Mouse (Mus musculus): ENCODE measurements around the gene G6pc2. TPM values are rescaled to one million over a fixed set of nuclear protein-coding genes. Genes with fewer than 3 reads are reported as not detected.

Gene G6pc2
- not detected for total RNA-seq (2021)
- long read RNA-seq, experiment 1, result 0 reads
- long read RNA-seq, experiment 2, result 0 reads

DNA sequence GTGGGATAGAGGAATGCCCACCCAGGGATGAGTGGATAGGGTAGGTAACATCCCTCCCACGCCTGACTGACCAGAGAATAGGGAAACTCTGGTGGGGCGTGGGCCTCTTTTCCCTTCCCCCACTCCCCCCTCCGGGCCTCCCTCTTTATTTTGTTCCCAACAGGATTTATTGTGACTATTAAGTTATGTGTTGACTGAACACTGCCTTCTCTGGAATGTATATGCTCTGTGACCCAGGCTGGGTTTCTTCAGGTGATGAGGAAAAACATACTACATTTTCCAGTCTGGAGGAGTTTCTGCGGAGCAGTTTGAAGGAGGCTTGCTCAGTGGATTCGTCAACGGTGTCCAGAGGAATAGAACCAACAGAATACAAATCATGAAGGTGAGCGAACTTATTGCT is at the start of gene G6pc2:
G6pc2 (plus strand) TSS at position 301 of the 400 bp plus-strand sequence.
- DNase-seq (ENCODE audit: low spot score in 2 of 2), result no peak
- intact Hi-C loops (cut with DNase I), result no loop called here

DNA sequence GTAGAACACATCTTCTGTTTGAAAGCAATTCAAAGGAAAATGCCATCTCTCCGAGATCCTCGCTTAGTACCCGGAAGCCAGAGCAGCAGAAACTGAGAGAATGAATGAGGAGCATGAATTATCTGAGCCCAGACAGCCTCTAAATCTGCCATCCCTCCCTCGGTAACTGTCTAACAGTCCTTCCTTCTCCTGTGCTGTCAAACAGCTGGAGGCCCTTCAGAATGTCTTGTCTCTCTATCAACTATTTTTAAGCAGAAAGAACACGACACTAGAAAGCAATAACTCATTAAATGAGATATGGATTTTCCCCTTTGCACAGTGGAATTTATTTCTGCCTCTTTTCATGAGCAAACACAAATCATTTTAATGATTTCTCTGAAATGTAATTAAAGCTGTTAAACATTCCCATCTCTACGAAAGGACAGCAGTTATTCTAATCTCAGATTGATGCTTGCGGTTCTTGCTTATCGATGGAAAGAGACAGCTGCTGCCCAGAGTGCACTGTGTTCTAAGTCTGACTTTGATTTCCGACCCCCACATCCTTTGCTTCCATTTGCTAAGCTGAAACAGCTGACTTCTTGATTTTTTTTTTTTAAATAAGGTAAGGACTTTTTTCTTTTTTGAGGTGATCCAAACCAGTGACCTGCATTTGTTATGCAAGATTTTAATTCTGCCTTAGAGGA is 40.3 kb upstream of the G6pc2 start:
- intact Hi-C loops (cut with DNase I), result no loop called here
- DNase-seq (ENCODE audit: low spot score in 2 of 2), result no peak

DNA sequence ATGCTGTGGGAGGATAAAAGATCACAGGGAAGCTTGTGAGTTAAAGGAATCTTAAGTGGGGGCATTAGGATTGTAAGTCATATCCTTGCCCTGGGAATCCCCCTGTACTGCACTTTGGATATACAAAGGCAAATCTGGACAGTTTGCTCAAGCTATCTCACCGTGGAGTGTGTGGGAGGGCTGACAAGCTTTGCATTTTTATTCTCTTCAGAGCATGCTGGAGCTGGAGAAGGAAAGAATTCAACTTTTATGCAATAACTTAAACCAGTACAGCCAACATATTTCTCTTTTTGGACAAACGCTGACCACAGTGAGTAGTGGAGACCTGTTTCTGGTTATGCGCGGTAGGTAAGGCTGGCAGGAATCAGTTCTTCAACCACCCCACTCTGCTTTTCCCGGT is 35.6 kb upstream of the G6pc2 start:
- DNase-seq (ENCODE audit: low spot score in 2 of 2), result peak; percentile 30 to 38
- intact Hi-C loops (cut with DNase I), result no loop called here

DNA sequence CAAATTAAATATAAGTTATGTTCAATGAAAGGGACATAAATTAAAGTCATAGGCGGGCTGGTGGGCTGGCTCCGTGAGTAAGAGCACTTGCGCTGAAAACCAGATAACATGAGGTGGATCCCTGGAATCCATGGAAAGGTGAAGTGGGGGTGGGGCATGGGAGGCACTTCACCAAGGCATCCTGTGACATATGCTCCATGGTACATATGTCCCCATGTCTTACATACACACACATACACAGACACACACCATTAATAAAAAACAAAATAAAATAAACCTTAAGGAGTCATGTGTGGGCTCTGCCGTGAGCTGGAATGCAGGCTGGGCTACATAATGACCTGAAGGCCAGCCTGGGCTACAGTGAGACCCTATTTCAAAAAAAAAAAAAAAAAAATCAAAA is 31.2 kb upstream of the G6pc2 start:
- intact Hi-C loops (cut with DNase I), result no loop called here

DNA sequence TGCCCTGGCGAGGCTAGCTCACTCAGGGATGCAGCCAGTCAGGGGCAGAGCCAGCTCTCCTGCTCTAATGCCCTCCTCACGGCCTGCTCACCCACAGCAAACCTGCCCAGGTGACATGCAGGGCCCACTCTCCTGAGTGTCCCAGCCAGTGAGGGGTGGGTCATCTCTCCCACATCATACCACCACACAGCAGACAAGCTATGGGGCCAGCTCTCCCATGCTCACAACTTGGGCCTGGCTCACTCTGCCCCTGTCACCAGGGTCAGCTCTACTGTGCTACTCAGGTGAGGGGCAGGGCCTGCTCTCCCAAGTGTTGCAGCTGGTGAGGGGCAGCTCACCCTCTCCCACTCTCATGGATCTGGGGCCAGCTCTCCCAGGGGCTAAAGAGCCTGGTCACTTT is 22.9 kb upstream of the G6pc2 start:
- intact Hi-C loops (cut with DNase I), result no loop called here
- no peak for DNase-seq (ENCODE audit: low spot score in 2 of 2)

More for the DNA sequence above, 31.2 kb upstream of the G6pc2 start:
- no peak for DNase-seq (ENCODE audit: low spot score in 2 of 2)

DNA sequence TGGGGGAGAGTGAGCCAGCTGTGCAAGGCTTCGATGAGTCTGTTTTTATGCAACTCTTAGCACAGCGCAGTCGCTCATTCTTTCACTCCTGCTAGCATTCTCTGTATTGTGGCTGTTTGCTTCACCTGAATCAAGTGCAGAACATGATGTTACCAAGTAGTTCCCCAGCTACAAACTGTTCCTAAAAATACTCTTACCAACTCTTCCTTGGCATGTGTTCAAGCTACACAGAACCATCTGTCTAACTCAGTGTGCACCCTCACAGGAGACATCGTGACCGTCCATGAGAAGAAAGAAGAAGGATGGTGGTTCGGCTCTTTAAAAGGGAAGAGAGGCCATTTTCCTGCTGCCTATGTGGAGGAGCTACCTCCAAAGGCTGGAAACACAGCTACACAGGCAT is 22.1 kb upstream of the G6pc2 start:
- DNase-seq (ENCODE audit: low spot score in 2 of 2), result peak; percentile 51 to 87
- intact Hi-C loops (cut with DNase I), result no loop called here

DNA sequence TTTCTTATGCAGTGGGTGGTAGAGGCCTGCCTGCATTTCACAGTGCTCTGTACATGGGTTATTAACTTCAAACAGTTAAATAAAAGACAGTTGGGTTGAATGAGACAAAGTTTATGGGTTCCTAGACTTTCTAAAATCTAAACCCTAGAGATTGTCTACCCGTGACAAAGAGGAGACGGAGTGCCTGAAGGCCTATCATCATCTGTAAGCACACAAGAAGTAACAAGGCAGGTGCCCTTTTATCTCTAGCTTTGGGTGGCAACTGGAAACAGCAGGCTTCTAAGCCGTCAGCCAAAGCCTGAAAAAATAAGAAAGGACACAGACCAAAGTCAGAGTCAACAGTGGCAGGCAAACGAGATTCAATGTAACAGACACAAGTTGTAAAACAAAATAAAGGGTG is 21.7 kb upstream of the G6pc2 start:
- intact Hi-C loops (cut with DNase I), result no loop called here
- DNase-seq (ENCODE audit: low spot score in 2 of 2), result no peak

DNA sequence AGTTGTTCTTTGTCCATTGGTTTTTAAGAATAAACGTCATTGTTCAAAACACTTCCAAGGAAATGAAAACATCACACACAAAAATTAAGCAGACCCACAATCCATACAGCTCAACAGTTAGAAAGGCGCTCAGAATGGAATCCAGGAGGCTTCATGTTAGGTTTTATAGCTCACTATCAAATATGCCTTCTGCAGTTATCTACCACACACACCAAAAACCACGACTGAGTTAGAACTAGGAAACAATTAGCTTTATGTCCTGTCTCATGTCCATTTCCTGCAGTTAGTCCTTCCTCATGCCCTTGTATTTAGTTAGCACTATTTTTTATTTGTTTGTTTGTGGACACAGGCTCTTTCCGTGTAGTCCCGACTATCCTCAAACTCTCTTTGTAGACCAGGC is 19.8 kb upstream of the G6pc2 start:
- DNase-seq (ENCODE audit: low spot score in 2 of 2), result no peak

DNA sequence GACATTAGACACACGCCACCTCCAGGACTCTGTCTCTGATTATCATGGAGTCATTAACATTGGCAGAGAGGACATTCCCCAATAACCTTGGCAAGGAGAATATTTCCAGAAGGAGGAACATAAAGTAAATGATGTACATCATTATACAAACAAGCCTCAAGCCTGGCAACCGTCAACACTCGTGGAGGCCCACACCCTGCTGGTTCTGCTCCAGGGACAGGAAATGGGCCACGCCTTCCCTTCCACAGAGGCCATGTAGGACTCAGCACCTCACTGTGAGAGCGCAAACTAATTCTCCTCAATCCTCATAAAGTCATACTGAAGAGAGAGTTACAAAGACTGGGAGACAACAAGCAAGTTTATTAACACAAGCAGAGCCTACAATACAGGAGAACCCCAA is 17.3 kb upstream of the G6pc2 start:
- no peak for DNase-seq (ENCODE audit: low spot score in 2 of 2)
- intact Hi-C loops (cut with DNase I), result no loop called here

More for the DNA sequence above, 19.8 kb upstream of the G6pc2 start:
- intact Hi-C loops (cut with DNase I), result no loop called here

DNA sequence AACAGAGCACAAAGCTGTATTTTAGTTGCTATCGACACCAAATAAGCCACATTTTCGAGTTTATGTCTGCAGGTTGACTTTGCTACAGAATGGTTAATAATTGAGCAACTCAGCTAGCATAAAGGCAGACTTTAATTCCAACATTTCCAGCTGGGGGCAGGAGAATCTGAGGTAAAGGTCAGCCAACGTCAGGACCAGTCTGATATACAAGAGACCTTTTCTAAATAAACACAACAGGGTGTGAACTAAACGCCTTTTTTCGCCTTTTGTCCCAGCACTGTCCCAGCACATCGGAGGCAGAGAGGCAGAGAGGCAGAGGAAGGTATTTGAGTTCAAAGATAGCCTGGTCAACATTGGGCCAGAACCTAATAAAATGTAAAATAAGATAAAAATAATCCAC is 5.7 kb upstream of the G6pc2 start:
- intact Hi-C loops (cut with DNase I), result no loop called here
- DNase-seq (ENCODE audit: low spot score in 2 of 2), result no peak

DNA sequence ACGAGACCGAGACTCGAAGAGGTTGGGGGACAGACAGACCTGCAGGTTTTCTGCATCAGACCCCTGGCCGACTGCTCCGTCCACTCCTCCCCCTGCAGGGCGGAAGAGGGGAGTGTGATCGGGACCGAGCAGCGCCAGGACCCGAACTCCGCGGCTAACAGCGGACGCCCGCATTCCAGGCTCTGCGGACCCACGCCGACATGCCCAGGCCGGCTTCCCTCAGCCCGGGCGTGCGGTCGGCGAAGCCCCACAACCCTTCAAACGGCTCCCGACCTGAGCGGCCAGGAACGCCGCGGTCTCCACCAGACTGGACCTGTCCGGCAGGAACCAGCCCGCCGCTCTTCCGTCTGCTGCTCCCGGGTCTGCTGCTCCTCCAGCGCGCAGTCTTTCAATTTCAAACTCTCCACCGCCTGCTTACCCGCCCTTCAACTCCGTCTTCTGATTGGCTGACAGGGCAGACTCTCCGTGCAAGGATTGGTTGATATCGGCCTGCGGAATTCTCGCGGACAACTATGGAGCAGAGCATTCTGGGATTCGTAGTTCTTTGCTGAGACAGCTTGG is 5.0 kb upstream of the G6pc2 start, which contains the start of gene Spc25:
Spc25 (minus strand) TSS at position 404 of the 561 bp plus-strand sequence.
- intact Hi-C loops (cut with DNase I), result no loop called here
- DNase-seq (ENCODE audit: low spot score in 2 of 2), result peak; percentile 92 to 95

DNA sequence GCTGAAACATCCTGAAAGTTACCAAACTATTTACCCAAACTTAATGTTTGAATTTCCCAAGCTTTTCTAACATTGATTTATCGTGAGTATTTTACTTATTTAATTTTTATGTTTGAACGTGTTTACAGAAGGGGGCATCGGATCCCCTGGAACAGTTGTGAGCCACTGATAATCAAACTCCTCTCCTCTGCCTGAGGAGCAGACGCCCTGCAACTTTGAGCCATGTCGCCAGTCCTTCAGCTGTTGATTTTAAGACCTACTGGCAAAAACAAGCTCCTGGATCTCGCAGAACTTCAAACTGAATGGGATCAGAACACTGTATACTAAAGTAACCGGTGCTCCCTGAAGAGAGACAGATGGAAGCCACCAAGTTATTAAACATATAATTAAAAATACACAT is 4.3 kb upstream of the G6pc2 start:
- intact Hi-C loops (cut with DNase I), result no loop called here

DNA sequence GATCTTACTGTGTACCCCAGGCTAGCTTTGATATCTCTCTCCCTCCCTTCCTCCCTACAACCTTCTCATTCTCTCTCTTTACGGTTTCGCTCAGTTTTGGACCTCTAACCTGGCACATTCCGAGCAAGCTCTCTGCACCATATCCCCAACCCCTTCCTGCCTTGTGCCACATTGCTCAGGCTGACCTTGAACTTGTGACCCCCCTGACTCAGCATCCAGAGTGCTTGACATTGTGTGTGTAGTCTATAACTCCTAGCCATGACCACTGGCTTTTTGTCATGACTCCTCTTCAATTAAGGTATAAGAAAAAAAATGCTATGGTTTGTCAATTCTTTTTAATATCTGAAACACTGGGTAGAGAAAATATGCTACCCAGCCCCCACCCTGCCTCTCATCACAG is 1.2 kb upstream of the G6pc2 start:
- no peak for DNase-seq (ENCODE audit: low spot score in 2 of 2)
- intact Hi-C loops (cut with DNase I), result no loop called here

More for the DNA sequence above, 4.3 kb upstream of the G6pc2 start:
- no peak for DNase-seq (ENCODE audit: low spot score in 2 of 2)

DNA sequence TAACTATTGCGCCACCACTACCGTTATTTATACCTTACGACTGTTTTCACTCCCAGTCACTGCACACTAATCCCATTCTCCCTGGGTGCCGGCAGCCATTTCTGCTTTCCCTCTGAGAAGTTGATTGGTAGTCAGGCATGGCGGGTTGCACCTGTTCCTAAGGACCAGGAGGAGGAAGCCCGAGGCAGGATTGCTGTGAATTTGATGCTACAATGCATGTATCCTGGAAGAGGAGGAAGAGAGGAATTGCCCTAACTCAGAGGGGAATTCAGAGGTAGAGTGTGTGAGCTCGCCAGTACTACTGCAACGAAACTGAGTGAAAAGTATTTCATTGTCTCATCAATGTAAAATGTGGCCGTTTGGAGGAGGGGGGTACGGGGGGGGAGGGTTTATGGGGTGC is 1.8 kb downstream of the G6pc2 start:
- no peak for DNase-seq (ENCODE audit: low spot score in 2 of 2)
- intact Hi-C loops (cut with DNase I), result no loop called here

DNA sequence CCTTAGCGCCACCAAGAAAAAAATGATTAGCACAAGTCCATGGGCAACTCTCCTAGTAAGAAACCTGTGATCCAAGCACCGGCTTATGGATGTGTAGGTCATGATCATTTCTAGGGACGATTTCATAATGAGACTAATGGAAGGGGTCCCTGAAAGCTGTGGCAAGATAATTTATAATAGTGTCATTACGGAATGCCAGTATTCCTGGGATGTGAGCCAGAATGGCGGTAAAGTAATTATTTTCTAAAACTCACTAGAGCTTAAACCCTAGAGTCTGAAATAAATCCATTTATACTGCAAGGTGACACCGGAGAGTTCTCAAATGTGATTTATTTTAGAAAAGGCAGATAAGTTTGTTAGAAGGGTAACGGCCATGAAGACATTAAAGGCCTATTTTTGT is 4.4 kb downstream of the G6pc2 start:
- intact Hi-C loops (cut with DNase I), result no loop called here
- no peak for DNase-seq (ENCODE audit: low spot score in 2 of 2)

DNA sequence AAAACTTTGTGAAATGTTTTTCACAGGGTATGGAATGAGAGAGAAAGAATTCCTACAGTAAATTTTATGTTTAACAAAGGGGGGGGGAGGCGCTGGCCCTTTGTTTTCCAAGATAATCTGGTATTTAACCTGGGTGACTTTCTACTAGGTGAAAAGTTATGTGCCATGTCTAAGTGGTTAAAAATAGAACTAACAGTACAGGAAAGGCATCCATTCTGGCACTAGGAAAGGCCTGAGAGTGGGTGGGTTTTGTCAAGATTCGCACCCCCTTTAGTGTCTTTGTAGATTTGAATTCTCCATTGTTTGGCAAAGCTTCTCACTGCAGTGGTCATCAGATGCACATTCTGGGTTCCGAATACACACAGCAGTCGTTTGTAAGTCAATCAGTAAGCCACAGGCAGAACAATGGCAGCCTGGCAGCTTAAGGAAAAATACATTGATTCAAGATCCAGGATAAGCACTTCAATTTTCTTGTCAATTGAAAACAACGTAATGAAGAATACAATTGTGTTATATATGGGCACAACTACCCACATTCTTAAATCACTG is 11.1 kb downstream of the G6pc2 start:
- intact Hi-C loops (cut with DNase I), result no loop called here
- DNase-seq (ENCODE audit: low spot score in 2 of 2), result no peak

DNA sequence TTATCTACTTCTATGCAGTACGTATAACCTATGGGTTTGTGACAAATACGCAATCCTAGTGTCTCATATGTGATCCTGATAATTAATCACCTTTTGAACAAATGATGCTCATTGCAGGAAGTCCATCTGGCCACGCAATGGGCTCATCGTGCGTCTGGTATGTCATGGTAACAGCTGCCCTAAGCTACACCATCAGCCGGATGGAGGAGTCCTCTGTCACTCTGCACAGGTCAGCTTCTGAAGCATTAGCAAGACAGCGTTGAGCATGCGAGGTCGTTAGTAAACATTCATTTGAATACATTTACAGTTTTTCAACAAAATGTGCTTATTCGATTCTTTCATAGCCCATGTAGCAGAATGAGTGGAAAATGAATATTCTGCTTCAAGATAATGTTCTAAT is 11.9 kb downstream of the G6pc2 start:
- intact Hi-C loops (cut with DNase I), result no loop called here
- no peak for DNase-seq (ENCODE audit: low spot score in 2 of 2)

DNA sequence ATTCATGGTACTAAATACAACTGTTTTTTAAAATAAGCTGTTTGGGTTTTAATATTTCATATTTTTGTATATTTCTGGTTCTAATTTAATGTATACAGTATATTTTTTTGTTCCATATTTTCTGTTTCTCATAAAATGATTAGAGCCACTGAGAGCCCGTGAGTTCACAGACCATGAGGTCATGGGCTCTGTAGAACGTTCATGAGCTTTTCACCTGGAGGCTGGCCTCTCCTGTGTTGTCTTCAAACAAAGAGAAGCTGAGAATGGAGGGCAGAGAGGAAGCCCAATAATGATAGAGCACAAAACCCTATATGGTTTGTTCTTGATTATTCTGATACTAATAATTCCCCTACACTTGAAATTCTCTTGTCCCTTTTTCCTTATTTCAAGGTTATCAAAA is 13.9 kb downstream of the G6pc2 start:
- DNase-seq (ENCODE audit: low spot score in 2 of 2), result no peak

DNA sequence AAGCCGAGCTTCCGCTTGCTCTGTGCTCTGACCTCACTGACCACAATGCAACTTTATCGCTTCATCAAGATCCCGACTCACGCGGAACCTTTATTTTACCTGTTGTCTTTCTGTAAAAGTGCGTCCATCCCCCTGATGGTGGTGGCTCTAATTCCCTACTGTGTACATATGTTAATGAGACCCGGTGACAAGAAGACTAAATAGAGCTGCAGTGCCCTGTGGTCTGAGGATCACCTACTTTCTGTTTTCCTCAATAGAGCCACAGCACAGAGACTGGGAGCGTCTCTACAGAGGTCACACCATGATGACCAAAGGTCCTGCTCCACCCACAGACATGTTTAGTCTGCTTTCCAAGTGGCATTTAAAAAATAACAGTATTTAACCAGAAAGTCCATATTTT is 16.0 kb downstream of the G6pc2 start:
- DNase-seq (ENCODE audit: low spot score in 2 of 2), result no peak
- intact Hi-C loops (cut with DNase I), result no loop called here

More for the DNA sequence above, 13.9 kb downstream of the G6pc2 start:
- intact Hi-C loops (cut with DNase I), result no loop called here

DNA sequence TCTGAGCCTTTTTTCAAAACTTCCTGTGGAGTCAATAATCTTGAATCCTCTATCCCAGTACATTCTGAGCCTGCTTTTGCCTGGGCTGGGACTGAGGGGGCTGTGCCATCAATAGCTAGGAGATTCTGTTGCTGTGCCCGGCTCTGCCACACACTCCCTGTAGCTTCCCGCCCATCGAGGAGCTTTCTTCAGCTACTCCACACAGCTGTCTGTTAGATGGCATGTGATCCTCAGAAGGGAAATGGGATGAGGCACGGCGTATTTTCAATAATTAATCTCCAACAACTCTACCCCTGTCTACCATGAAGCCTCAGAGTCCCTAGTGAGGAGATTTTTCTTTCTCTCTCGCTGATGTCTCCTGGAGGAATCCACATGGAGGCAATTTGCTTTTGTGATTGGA is 17.8 kb downstream of the G6pc2 start:
- intact Hi-C loops (cut with DNase I), result no loop called here
- no peak for DNase-seq (ENCODE audit: low spot score in 2 of 2)

DNA sequence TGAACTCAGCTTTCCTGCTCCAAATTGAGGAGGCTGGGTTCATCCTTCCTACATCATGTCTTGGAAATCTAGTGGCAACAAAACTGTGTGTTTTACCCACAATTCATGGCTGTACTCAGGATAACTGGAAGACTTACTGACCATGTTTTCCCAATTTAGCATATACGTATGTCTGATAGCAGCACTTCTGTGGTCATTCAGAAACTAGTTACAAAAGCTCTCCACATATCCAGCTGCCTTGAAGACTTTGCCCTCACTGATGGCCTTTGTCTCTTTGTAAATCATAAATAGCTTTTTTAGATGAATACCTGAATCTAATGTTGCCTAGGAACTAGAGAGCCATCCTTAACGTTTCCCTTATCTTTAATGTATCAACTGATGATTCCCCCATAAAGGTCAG is 19.3 kb downstream of the G6pc2 start:
- DNase-seq (ENCODE audit: low spot score in 2 of 2), result no peak
- intact Hi-C loops (cut with DNase I), result no loop called here

Measured in left cerebral cortex, postnatal 14 days (tissue).